Mouse (Mus musculus) liver, adult 2 months (tissue): ENCODE measurements around the gene Eif2d. TPM values are rescaled to one million over a fixed set of nuclear protein-coding genes. Genes with fewer than 3 reads are reported as not detected.

Source experiments
- DNase-seq: peaks from one replicate; pipeline ENCODE4 v3.0.0-alpha.2; 2011; ENCODE audit warnings: low read depth, low spot score; ENCODE audit errors: extremely low read depth
- H3K27ac ChIP-seq: fragments of 200-500 bp; replicated peaks from 2 replicates; pipeline ENCODE4 v1.5.1; 2012; ENCODE audit warnings: low read depth, mild to moderate bottlenecking, control low read depth, inconsistent platforms, low read length; ENCODE audit not compliant: insufficient read depth
- H3K27me3 ChIP-seq: fragments of 200-500 bp; 2 replicates; pipeline ENCODE4 v1.6.1; 2012; ENCODE audit warnings: mild to moderate bottlenecking, moderate library complexity, low read length, inconsistent platforms; ENCODE audit not compliant: control insufficient read depth, insufficient read depth
- H3K36me3 ChIP-seq: fragments of 200-500 bp; 2 replicates; pipeline ENCODE4 v1.6.1; 2012; ENCODE audit warnings: low read length, inconsistent platforms; ENCODE audit not compliant: control insufficient read depth, insufficient read depth
- H3K4me1 ChIP-seq: fragments of 200-500 bp; 2 replicates; pipeline ENCODE4 v1.6.1; 2011; ENCODE audit warnings: low read length; ENCODE audit not compliant: control insufficient read depth, insufficient read depth
- H3K4me3 ChIP-seq: fragments of 200-500 bp; 2 replicates; pipeline ENCODE4 v1.5.1; 2011; ENCODE audit warnings: low read depth, mild to moderate bottlenecking, control low read depth, low read length, moderate library complexity; ENCODE audit not compliant: insufficient read depth
- H3K79me2 ChIP-seq: fragments of 200-500 bp; 2 replicates; pipeline ENCODE4 v1.6.1; 2012; ENCODE audit warnings: inconsistent platforms, mild to moderate bottlenecking, low read length, moderate library complexity; ENCODE audit not compliant: control insufficient read depth, insufficient read depth
- H3K9ac ChIP-seq: fragments of 200-500 bp; 2 replicates; pipeline ENCODE4 v1.6.1; 2012; ENCODE audit warnings: low read depth, mild to moderate bottlenecking, control low read depth, inconsistent platforms, low read length
- CTCF ChIP-seq: fragments of 200-500 bp; IDR thresholded peaks from 2 replicates; pipeline ENCODE4 v1.5.1; 2011; ENCODE audit warnings: low read depth, low read length, control low read depth
- POLR2A ChIP-seq: fragments of 200-500 bp; IDR thresholded peaks from 2 replicates; pipeline ENCODE4 v1.6.1; 2011; ENCODE audit warnings: low read length, control low read depth; ENCODE audit not compliant: insufficient read depth; ENCODE audit errors: extremely low read depth
- WGBS: fragments of 180-500 bp; shearing (Covaris S2); methylation state at CpG from one replicate; pipeline ENCODE4 v1.1.7; 2018; 5-methylcytosine and 5-hydroxymethylcytosine counted together
- polyA plus RNA-seq: library from polyadenylated mRNA; depleted of rRNA; stranded (reverse); fragments of >200 nt; gene quantifications from 2 replicates; pipeline ENCODE4 v1.2.3, GENCODE M21; 2012
- total RNA-seq: library from RNA; depleted of rRNA; stranded (reverse); fragments of >200 nt; gene quantifications from 2 replicates; pipeline ENCODE4 v1.2.3, GENCODE M21; 2014

Eif2d gene
- total and polyA plus RNA-seq, 2 experiments: 20.9 to 28.9 TPM

- no peaks in the 10 kb centered on the region for H3K27me3 ChIP-seq
- WGBS: 91% methylated on average over 13 of the region's 13 CpGs
- peaks cover 16% of the 10 kb centered on the region for H3K79me2 ChIP-seq
- no peaks in the 10 kb centered on the region for H3K36me3 ChIP-seq
- no peak overlapping the region for H3K9ac ChIP-seq
- TF ChIP-seq CTCF (no peak), POLR2A (no peak)
- H3K4me3 ChIP-seq: no peak overlapping the region
- no peaks in the 10 kb centered on the region for H3K4me1 ChIP-seq
- no peak overlapping the region for H3K27ac ChIP-seq
- DNase-seq: no peak
Observed at GRCm38 (mm10) chr1:131221822-131222590, 69.0 kb downstream of the Eif2d start.

GRCm38 (mm10) chr1:131223345-131223744 lies 70.4 kb downstream of the Eif2d start:
- TF ChIP-seq POLR2A: no peak
- no peak for TF ChIP-seq CTCF
- DNase-seq: no peak
- H3K4me3 ChIP-seq: no peak overlapping the region
- no peak overlapping the region for H3K27ac ChIP-seq
- 84% methylated on average over 2 of the region's 2 CpGs for WGBS
- no peaks in the 10 kb centered on the region for H3K27me3 ChIP-seq
- no peaks in the 10 kb centered on the region for H3K36me3 ChIP-seq
- no peaks in the 10 kb centered on the region; the same call in 1 of the 2 replicates for H3K4me1 ChIP-seq
- peaks cover 22% of the 10 kb centered on the region for H3K79me2 ChIP-seq
- no peak overlapping the region for H3K9ac ChIP-seq

- Histone ChIP-seq H3K27ac (no peak overlapping the region), H3K36me3 (no peaks in the 10 kb centered on the region), H3K9ac (no peak overlapping the region), H3K79me2 (peaks cover 24% of the 10 kb centered on the region), H3K27me3 (no peaks in the 10 kb centered on the region), H3K4me3 (no peak overlapping the region), H3K4me1 (no peaks in the 10 kb centered on the region; the same call in 1 of the 2 replicates)
- TF ChIP-seq POLR2A (no peak), CTCF (no peak)
- 89% methylated on average over 12 of the region's 12 CpGs for WGBS
- DNase-seq: no peak
Observed at GRCm38 (mm10) chr1:131224848-131225471, 72.0 kb downstream of the Eif2d start.

GRCm38 (mm10) chr1:131228225-131228624 lies 75.2 kb downstream of the Eif2d start:
- DNase-seq: no peak
- Histone ChIP-seq H3K79me2 (peaks cover 16% of the 10 kb centered on the region), H3K36me3 (no peaks in the 10 kb centered on the region), H3K4me1 (peaks cover 2% of the 10 kb centered on the region), H3K9ac (no peak overlapping the region), H3K27me3 (no peaks in the 10 kb centered on the region), H3K4me3 (no peak overlapping the region), H3K27ac (no peak overlapping the region)
- WGBS: 45% methylated on average over 7 of the region's 7 CpGs
- TF ChIP-seq CTCF (peak; percentile 61), POLR2A (no peak)

- Histone ChIP-seq H3K4me1 (peaks cover 2% of the 10 kb centered on the region), H3K27ac (no peak overlapping the region), H3K9ac (no peak overlapping the region), H3K79me2 (peaks cover 20% of the 10 kb centered on the region), H3K4me3 (no peak overlapping the region), H3K27me3 (no peaks in the 10 kb centered on the region), H3K36me3 (no peaks in the 10 kb centered on the region)
- DNase-seq: no peak
- WGBS: 82% methylated on average over 5 of the region's 5 CpGs
- TF ChIP-seq POLR2A: no peak
- no peak for TF ChIP-seq CTCF
Observed at GRCm38 (mm10) chr1:131228659-131229058, 75.7 kb downstream of the Eif2d start.

GRCm38 (mm10) chr1:131233527-131233926 lies 80.5 kb downstream of the Eif2d start:
- TF ChIP-seq CTCF (no peak), POLR2A (no peak)
- H3K9ac ChIP-seq: no peak overlapping the region
- peaks cover 27% of the 10 kb centered on the region for H3K79me2 ChIP-seq
- no peak overlapping the region for H3K27ac ChIP-seq
- H3K27me3 ChIP-seq: no peaks in the 10 kb centered on the region
- DNase-seq: no peak
- H3K4me1 ChIP-seq: peaks cover 13% of the 10 kb centered on the region
- no peaks in the 10 kb centered on the region for H3K36me3 ChIP-seq
- WGBS: 72% methylated on average over 12 of the region's 12 CpGs
- no peak overlapping the region for H3K4me3 ChIP-seq
